Mouse (Mus musculus): ENCODE measurements around the gene Lmnb2.

Gene Lmnb2

DNA sequence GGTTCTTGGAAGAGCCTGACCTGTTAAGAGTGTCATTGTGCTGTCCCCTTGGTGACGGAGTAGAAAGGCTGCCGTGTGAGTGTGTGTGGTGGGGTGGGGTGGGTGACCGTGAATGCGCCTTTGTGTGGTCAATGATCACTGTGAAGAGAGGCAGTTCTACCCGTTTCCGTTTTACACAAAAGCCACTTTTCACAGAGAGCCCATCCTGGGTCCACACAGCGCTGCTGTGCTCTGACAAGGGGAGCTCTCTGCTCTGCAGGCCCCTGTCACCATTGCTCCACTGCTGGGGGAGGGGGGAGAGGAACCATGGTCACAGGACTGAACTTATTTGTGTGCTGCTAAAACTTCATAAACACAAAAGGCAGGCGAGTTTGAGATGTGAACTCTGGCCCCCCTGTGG is 60.7 kb downstream of the Lmnb2 start:
- in situ Hi-C loops (cut with MboI; ENCODE audit: low sequenced_read_pairs) = no loop called here

DNA sequence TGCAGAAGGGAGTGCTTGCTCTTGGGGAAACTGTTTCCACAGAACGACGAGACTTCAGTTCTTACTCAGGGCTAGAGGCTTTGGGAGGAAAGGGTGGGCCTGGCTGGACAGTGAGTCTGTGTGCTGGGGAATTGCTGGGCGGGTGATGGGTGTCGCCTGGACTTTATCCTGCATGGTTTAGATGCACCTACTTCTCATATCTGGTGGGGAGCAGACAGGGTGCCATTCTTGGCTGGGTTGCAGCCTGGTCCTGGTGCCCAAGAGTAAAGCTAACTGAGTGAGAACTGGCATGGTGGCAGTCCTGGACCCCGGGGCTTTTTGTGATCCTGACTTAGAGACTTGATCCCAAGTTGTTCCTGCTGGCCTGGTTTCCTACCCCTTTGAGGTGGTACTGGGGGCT is 61.1 kb downstream of the Lmnb2 start:
- in situ Hi-C loops (cut with MboI; ENCODE audit: low sequenced_read_pairs) = no loop called here

DNA sequence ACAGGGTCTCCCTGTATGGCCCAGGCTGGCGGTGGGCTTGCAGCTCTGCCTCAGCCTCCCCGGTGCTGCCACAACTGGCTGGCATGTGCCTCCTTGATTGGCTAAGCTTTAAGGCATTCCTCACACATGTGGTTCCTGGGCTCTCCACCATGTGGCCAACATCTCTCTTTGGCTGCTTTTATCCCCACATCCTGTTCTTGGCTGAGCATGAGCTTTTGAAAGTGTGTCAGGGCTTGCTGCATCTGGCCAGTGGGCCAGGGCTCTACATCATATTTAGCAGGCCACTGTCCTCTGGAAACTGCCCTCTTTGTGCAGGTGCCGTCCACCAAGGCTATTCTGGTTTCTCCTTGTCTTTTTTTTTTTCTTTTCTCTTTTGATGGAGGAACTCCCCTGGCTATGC is 61.8 kb downstream of the Lmnb2 start:
- in situ Hi-C loops (cut with MboI; ENCODE audit: low sequenced_read_pairs) = no loop called here

DNA sequence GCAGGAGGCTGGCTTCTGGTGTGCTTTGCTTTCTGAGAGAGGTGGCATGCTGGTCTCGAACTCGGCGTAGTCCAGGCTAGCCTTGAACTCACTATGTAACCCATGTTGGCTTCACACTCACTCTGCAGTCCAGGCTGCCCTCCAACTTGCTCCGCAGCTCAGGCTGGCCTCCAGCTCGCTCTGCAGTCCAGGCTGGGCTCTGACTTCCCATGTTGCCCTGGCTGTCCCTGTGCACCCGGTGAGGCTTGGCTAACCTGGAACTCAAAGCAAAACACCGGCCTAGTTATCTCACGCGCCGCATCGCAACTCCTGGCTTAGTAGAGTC is 62.3 kb downstream of the Lmnb2 start:
- in situ Hi-C loops (cut with MboI; ENCODE audit: low sequenced_read_pairs) = no loop called here

GRCm38 (mm10) chr10:80854913-80855748 is 62.9 kb downstream of the Lmnb2 start, which contains the start of the genes Lsm7 and Sppl2b:
Gene Lsm7 (minus strand): TSS chr10:80855209.
Gene Sppl2b (plus strand): TSS chr10:80855275.
- in situ Hi-C loops (cut with MboI; ENCODE audit: low sequenced_read_pairs) = no loop called here

Data from CH12F3 (cell line).